Mouse (Mus musculus) spleen, adult 2 months (tissue): ENCODE measurements around the gene Ints7. TPM values are rescaled to one million over a fixed set of nuclear protein-coding genes. Genes with fewer than 3 reads are reported as not detected.

Experiments used
- DNase-seq, 2 experiments: peaks; one replicate each; pipeline versions ENCODE4 v3.0.0 to v3.0.0-alpha.2; 2012 to 2021; ENCODE audit warnings: low spot score in 2 of 2, low read depth in 1 of 2
- H3K27ac ChIP-seq: fragments of 200-500 bp; 2 replicates; pipeline ENCODE4 v1.5.1; 2012; ENCODE audit warnings: low read length, inconsistent platforms; ENCODE audit not compliant: insufficient read depth
- H3K27me3 ChIP-seq: fragments of 200-500 bp; 2 replicates; pipeline ENCODE4 v1.6.1; 2012; ENCODE audit warnings: mild to moderate bottlenecking, moderate library complexity, low read length, inconsistent platforms; ENCODE audit not compliant: control insufficient read depth, insufficient read depth
- H3K36me3 ChIP-seq: fragments of 200-500 bp; 2 replicates; pipeline ENCODE4 v1.6.1; 2012; ENCODE audit warnings: mild to moderate bottlenecking, low read length, inconsistent platforms; ENCODE audit not compliant: control insufficient read depth, insufficient read depth
- H3K4me1 ChIP-seq: fragments of 200-500 bp; 2 replicates; pipeline ENCODE4 v1.6.1; 2011; ENCODE audit warnings: inconsistent platforms; ENCODE audit not compliant: control insufficient read depth, insufficient read depth, insufficient read length
- H3K4me3 ChIP-seq: fragments of 200-500 bp; 2 replicates; pipeline ENCODE4 v1.5.1; 2011; ENCODE audit warnings: mild to moderate bottlenecking, inconsistent platforms; ENCODE audit not compliant: insufficient read depth, insufficient read length; ENCODE audit errors: extremely low read depth
- CTCF ChIP-seq: fragments of 200-500 bp; IDR thresholded peaks from 2 replicates; pipeline ENCODE4 v1.5.1; 2011; ENCODE audit warnings: mild to moderate bottlenecking, inconsistent platforms; ENCODE audit not compliant: insufficient read depth, insufficient read length, insufficient replicate concordance; ENCODE audit errors: extremely low read depth
- POLR2A ChIP-seq: fragments of 200-500 bp; IDR thresholded peaks from 2 replicates; pipeline ENCODE4 v1.6.1; 2011; ENCODE audit warnings: low read depth, low read length, inconsistent platforms
- WGBS: fragments of 180-500 bp; shearing (Covaris S2); methylation state at CpG from one replicate; pipeline ENCODE4 v1.1.7; 2018; 5-methylcytosine and 5-hydroxymethylcytosine counted together
- polyA plus RNA-seq: library from polyadenylated mRNA; depleted of rRNA; stranded (reverse); fragments of >200 nt; gene quantifications from 2 replicates; pipeline ENCODE4 v1.2.3, GENCODE M21; 2012

The Ints7 gene
- polyA plus RNA-seq, 1 experiment = 23.8 TPM

DNA sequence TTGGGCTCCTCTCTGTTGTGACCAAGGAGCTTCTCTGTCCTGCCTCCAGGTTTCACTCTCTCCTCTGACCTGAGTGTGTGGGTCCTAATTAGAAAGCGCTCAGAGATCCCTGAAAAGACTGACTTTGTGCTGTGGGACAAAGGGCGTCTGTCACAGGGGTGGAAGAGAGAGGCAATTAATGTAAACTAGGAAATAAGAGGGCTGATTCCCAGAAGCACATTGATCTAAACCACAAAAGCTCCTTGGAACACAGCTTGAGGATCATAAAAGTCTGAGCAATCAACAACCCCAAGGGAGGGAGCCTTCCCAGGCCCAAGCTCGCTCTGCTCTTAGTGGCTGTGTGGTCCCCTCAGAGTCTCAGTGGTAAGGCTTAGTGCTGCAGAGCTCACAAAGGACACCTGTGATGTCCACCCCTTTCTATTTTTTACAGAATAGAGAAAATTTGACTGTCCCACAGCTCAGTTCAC is 53.8 kb downstream of the Ints7 start:
- H3K27ac ChIP-seq = no peak overlapping the region
- TF ChIP-seq POLR2A (no peak), CTCF (no peak)

DNA sequence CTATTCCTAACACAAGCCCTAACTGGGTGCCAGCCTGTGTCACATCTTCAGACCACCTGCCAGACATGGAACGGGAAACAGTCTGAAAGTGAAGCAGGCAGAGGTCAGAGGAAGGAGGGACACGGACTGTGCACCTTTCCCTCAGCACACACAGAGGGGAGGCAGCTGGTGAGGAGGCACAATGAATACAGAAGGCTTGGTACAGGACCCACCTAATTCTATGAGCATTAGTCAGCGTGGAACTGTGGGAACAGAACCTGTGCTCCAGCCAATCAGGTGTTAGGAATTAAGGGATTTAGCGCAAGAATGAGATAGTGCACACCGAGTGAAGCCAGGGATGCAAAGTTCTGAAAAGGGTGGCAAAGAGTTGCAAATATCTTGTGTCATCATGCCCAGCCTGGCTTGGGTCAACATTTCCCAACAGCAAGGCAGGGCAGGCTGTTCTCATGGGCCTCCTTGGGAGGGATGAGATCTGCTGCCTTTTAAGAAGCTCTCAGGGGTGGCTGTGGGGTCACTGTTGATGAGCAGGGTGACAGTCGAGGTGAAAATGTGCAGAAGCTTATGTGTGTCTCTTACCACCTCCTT is 57.2 kb downstream of the Ints7 start:
- no peak for TF ChIP-seq CTCF
- TF ChIP-seq POLR2A = no peak
- 83% methylated on average over 6 of the region's 6 CpGs for WGBS

More for the DNA sequence above, 53.8 kb downstream of the Ints7 start:
- WGBS = 89% methylated on average over 3 of the region's 3 CpGs
- Histone ChIP-seq H3K27me3 (no peaks in the 10 kb centered on the region), H3K4me3 (no peak overlapping the region), H3K36me3 (no peaks in the 10 kb centered on the region), H3K4me1 (peaks cover 4% of the 10 kb centered on the region; the same call in 1 of the 2 replicates)
- DNase-seq = no peak

DNA sequence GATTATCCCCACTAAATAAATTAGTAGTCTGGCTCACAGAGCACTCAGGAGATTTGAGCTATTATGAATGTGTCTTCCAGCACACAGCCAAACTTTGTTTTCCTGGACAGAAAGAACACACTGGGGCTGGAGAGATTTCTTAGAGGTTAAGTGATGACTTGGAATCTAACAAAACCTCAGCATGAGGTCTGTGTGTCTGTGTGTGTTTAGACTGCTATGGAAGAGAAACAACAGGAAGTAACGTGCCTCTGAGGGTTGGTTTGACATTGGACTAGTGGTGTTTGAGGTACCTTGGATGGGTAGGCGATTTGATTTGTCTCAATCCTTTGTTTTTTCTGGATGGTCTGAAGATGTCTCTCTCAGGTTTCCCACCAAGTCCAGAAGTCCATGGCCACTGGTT is 58.7 kb downstream of the Ints7 start:
- TF ChIP-seq POLR2A = no peak
- Histone ChIP-seq H3K4me3 (no peak overlapping the region), H3K27ac (no peak overlapping the region), H3K4me1 (no peaks in the 10 kb centered on the region), H3K27me3 (no peaks in the 10 kb centered on the region), H3K36me3 (no peaks in the 10 kb centered on the region)
- no peak for DNase-seq
- WGBS = 68% methylated on average over 2 of the region's 2 CpGs

More for the DNA sequence above, 57.2 kb downstream of the Ints7 start:
- no peak overlapping the region for H3K4me3 ChIP-seq
- H3K4me1 ChIP-seq = no peaks in the 10 kb centered on the region
- H3K27ac ChIP-seq = no peak overlapping the region
- H3K36me3 ChIP-seq = no peaks in the 10 kb centered on the region
- DNase-seq = no peak
- H3K27me3 ChIP-seq = no peaks in the 10 kb centered on the region

DNA sequence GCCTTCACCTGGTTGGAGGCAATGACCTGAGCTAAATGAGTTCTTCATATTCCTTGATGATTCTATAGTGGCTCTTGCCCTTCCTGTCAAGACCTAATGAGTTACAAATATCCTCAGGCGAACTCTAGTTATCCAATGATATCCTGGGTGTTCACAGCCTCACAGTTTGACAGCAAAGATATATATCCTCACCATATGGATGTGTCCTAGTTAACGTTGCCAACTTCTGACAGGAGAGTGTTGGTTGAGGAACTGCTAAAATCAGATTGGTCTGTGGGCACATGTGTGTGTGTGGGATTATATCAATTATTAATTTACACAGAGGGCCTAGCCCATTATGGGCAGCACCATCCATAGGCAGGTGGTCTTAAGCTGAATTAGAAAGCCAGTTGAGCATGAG is 63.0 kb downstream of the Ints7 start:
- 87% methylated on average over 2 of the region's 2 CpGs for WGBS

DNA sequence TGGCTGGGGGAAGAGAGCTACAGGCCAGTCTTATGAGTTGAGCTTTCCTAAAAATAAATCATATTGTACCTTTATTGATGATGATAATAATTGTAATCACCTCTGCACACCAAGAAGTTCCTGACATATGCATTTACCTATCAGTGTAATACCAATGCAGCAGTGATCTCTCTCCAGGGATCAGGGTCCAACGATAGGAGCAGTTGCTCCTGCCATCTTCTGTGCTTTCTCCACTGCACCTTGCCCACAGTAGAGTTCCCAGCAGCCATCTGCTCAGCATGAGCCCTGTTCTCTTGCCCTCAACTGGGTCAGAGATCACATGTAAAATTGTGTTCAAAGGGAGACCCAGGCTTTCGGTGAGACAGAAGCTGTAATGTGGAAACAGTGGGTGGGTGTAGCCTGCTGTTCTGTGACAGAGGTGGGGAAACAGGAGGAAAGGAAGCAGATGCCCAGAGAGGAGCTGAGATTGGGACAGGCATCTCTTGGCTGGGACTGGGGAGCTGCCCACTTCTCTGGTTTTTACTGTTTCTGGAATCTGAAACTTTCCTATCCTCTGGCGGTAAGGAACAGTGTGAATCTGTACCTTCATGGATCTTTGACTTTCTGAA is 63.9 kb downstream of the Ints7 start:
- no peaks in the 10 kb centered on the region for H3K4me1 ChIP-seq
- no peak for TF ChIP-seq POLR2A
- no peak for TF ChIP-seq CTCF
- no peak overlapping the region for H3K27ac ChIP-seq
- no peak for DNase-seq
- no peak overlapping the region for H3K4me3 ChIP-seq
- no peaks in the 10 kb centered on the region for H3K36me3 ChIP-seq
- WGBS = 86% methylated on average over 3 of the region's 3 CpGs
- H3K27me3 ChIP-seq = no peaks in the 10 kb centered on the region

More for the DNA sequence above, 63.0 kb downstream of the Ints7 start:
- H3K4me3 ChIP-seq = no peak overlapping the region
- no peaks in the 10 kb centered on the region for H3K27me3 ChIP-seq
- H3K27ac ChIP-seq = no peak overlapping the region
- TF ChIP-seq CTCF (no peak), POLR2A (no peak)
- H3K36me3 ChIP-seq = no peaks in the 10 kb centered on the region
- H3K4me1 ChIP-seq = no peaks in the 10 kb centered on the region
- no peak for DNase-seq

DNA sequence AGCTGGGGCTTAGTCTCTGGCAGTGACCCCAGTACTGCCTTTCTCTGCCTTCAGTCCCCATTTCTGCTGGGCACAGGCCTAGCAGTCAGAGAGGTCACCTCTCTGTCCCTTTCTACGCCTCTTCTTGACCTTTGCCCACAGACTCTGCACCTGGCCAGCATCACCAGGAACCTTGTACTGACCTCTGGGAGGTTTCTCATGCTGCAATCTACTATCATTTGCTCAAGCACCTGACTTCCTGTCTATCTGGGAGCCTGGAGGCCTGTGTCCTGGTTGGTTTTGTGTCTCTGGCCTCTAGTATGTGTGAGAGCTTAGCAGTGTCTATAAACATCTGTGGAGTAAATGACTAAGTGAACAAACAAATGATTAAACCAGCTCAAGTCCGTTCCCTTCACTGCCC is 64.7 kb downstream of the Ints7 start:
- H3K4me3 ChIP-seq = no peak overlapping the region
- no peak for TF ChIP-seq CTCF
- TF ChIP-seq POLR2A = no peak
- H3K27me3 ChIP-seq = no peaks in the 10 kb centered on the region
- no peak for DNase-seq
- H3K36me3 ChIP-seq = no peaks in the 10 kb centered on the region
- H3K27ac ChIP-seq = no peak overlapping the region
- no peaks in the 10 kb centered on the region for H3K4me1 ChIP-seq
- WGBS = 85% methylated on average over 2 of the region's 2 CpGs

DNA sequence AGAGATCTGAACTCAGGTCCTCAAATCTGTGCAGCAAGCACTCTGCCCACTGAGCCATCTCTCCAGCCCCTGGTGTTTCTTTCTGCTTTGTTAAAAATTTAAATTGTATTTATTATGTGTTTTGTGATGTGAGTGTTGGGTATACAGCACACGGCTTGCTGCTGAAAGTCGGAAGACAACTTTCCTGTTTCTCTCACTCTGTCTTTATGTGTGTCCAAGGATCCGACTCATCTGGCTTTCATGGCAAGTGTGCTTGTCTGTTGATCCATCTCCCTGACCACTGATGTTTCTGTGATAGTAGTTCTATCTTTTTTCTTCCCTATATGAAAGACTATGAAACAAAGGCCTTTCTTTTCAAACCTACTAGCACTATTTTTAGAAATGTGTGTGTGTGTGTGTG is 65.4 kb downstream of the Ints7 start:
- H3K4me1 ChIP-seq = no peaks in the 10 kb centered on the region
- no peaks in the 10 kb centered on the region for H3K36me3 ChIP-seq
- H3K4me3 ChIP-seq = no peak overlapping the region
- H3K27ac ChIP-seq = no peak overlapping the region
- no peak for DNase-seq
- 89% methylated on average over 3 of the region's 3 CpGs for WGBS
- TF ChIP-seq CTCF = no peak
- no peak for TF ChIP-seq POLR2A
- no peaks in the 10 kb centered on the region for H3K27me3 ChIP-seq
